Mouse (Mus musculus) embryonic fibroblast, embryonic 13.5 days (primary cell): ENCODE measurements at regions not wholly inside any gene's neighbourhood (a gene's known extent, or its start where the extent isn't known, plus 50 kb on each side); places are given as distances from the start of the nearest gene placed in this dataset.

Experiments
- H3K27ac ChIP-seq: 2 replicates; pipeline ENCODE4 v1.5.1; 2012; ENCODE audit warnings: low read length, control low read depth, inconsistent platforms; ENCODE audit not compliant: insufficient read depth
- H3K4me1 ChIP-seq: 2 replicates; pipeline ENCODE4 v1.6.1; 2011; ENCODE audit warnings: low read length; ENCODE audit not compliant: control insufficient read depth, insufficient read depth
- H3K4me3 ChIP-seq: 2 replicates; pipeline ENCODE4 v1.5.1; 2011; ENCODE audit warnings: mild to moderate bottlenecking, control low read depth, low read length; ENCODE audit not compliant: insufficient read depth
- CTCF ChIP-seq: IDR thresholded peaks from 2 replicates; pipeline ENCODE4 v1.5.1; 2011; ENCODE audit warnings: mild to moderate bottlenecking, control low read depth, low read length, moderate library complexity, borderline replicate concordance; ENCODE audit not compliant: insufficient read depth
- POLR2A ChIP-seq: IDR thresholded peaks from 2 replicates; pipeline ENCODE4 v1.6.1; 2011; ENCODE audit warnings: low read depth, mild to moderate bottlenecking, control low read depth, low read length, moderate library complexity

GRCm38 (mm10) chr2:46442576-46442975 lies 1325.4 kb upstream of the Zeb2 start:
- TF ChIP-seq POLR2A (no peak), CTCF (no peak)
- Histone ChIP-seq H3K4me3 (no peak overlapping the region), H3K4me1 (peaks cover 9% of the 10 kb centered on the region), H3K27ac (peak overlapping the region; percentile 96)

DNA sequence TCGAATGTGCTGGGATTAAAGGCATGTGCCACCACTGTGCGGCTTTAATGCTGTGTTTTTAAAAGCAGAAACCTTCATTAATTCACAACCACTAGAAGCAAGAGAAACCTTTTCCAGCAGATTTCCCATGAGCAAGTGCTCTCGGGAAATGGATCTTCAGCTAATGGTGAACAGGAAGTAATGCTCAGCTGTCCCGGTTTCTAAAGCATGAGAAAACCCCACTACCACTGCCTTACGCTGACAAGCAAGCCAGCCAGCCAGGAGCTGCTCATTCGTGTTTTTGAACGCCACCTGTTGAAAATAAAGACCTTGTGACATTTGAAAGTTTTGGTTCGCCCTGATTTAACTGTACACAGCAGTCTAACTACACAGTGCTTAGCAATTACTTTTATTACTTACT lies 1324.7 kb upstream of the Zeb2 start:
- peak overlapping the region; percentile 96 for H3K27ac ChIP-seq
- peaks cover 9% of the 10 kb centered on the region for H3K4me1 ChIP-seq
- H3K4me3 ChIP-seq: no peak overlapping the region
- no peak for TF ChIP-seq CTCF
- TF ChIP-seq POLR2A: no peak

- Histone ChIP-seq H3K4me1 (peaks cover 9% of the 10 kb centered on the region), H3K27ac (no peak overlapping the region), H3K4me3 (no peak overlapping the region)
- no peak for TF ChIP-seq POLR2A
- TF ChIP-seq CTCF: no peak
Observed at GRCm38 (mm10) chr2:46441348-46441747, 1324.2 kb upstream of the Zeb2 start.

GRCm38 (mm10) chr2:46440038-46440437 lies 1322.8 kb upstream of the Zeb2 start:
- H3K27ac ChIP-seq: no peak overlapping the region
- H3K4me3 ChIP-seq: no peak overlapping the region
- no peak for TF ChIP-seq POLR2A
- TF ChIP-seq CTCF: no peak
- peaks cover 9% of the 10 kb centered on the region for H3K4me1 ChIP-seq

DNA sequence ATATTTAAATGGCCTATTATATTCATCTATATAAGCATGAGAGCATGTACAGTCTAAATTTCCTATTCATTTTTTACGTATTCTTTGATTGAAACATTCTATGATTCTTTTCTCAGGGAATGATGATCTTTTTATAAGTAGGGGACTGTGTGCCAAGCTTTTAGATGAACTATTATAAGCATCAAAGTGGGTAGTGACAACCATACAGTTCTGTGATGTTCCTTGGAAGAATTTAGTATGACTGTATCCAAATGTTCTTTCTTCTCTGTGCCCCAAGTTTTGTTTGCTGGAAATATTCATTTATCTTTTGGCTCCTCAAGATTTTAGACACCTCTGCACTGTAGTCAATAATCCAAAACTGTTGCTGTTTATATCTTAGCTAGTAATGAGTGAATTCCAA lies 1301.1 kb upstream of the Zeb2 start:
- Histone ChIP-seq H3K4me3 (no peak overlapping the region), H3K27ac (no peak overlapping the region), H3K4me1 (no peaks in the 10 kb centered on the region)
- no peak for TF ChIP-seq POLR2A

GRCm38 (mm10) chr2:46402373-46403114 lies 1285.3 kb upstream of the Zeb2 start:
- no peak overlapping the region for H3K27ac ChIP-seq
- H3K4me1 ChIP-seq: no peaks in the 10 kb centered on the region
- TF ChIP-seq CTCF (no peak), POLR2A (no peak)
- no peak overlapping the region for H3K4me3 ChIP-seq

- Histone ChIP-seq H3K4me1 (no peaks in the 10 kb centered on the region), H3K4me3 (no peak overlapping the region), H3K27ac (no peak overlapping the region)
- TF ChIP-seq POLR2A: no peak
- no peak for TF ChIP-seq CTCF
Observed at GRCm38 (mm10) chr2:46394161-46394560, 1277.0 kb upstream of the Zeb2 start.

DNA sequence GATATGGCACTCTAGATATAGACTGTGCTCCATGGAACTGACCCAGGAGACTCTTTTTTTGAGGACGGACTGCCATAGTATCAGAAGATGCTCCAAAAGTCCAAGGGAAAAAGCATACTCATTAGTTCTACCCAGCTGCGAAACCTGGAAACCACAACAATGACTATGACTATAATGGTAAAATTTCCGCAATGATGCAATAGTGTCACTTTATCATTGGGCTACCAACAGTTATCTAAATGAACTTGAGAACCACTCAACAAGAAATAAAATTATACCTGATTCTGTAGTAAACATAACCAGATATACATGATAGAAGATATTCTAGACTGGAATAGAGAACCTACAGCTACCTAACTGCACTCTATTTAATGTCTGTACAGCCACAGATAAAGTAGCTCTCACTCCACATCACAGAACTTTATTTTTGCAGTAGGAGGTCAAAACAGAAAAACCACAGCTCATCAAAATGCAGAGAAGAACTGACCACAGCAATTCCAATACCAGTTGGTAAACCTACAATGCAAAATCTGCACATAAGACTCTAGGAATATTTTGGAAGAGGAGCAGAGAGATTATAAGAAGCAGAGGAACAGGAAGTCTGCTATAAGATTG lies 1255.8 kb upstream of the Zeb2 start:
- no peaks in the 10 kb centered on the region for H3K4me1 ChIP-seq
- TF ChIP-seq CTCF (no peak), POLR2A (no peak)
- H3K4me3 ChIP-seq: no peak overlapping the region
- no peak overlapping the region for H3K27ac ChIP-seq

- Histone ChIP-seq H3K4me1 (no peaks in the 10 kb centered on the region), H3K4me3 (no peak overlapping the region), H3K27ac (no peak overlapping the region)
- TF ChIP-seq CTCF: no peak
- TF ChIP-seq POLR2A: no peak
Observed at GRCm38 (mm10) chr2:46371755-46372154, 1254.6 kb upstream of the Zeb2 start.

GRCm38 (mm10) chr2:46370949-46371348 lies 1253.8 kb upstream of the Zeb2 start:
- H3K4me3 ChIP-seq: no peak overlapping the region
- no peaks in the 10 kb centered on the region for H3K4me1 ChIP-seq
- TF ChIP-seq POLR2A (no peak), CTCF (no peak)
- H3K27ac ChIP-seq: no peak overlapping the region
